Mouse (Mus musculus) olfactory bulb, adult 2 months (tissue): ENCODE data around the gene N4bp3.

ENCODE experiments used
- CTCF ChIP-seq: fragments of 200-500 bp; IDR thresholded peaks from 2 replicates; pipeline ENCODE4 v1.5.1; 2012; ENCODE audit warnings: low read depth, mild to moderate bottlenecking, low read length, moderate library complexity; ENCODE audit not compliant: insufficient read depth
- POLR2A ChIP-seq: fragments of 200-500 bp; IDR thresholded peaks from 2 replicates; pipeline ENCODE4 v1.6.1; 2012; ENCODE audit warnings: mild to moderate bottlenecking, low read depth, low read length, moderate library complexity; ENCODE audit not compliant: insufficient read depth

- TF ChIP-seq POLR2A (no peak), CTCF (no peak)
Measured at GRCm38 (mm10) chr11:51650261-51650660, 381 bp downstream of the N4bp3 start.
